Mouse (Mus musculus) v-Abl transformed pro-B cells (cell line): ENCODE data around the gene Syt15.
"Not testable (repeated sequence)": the region's sequence is repeated elsewhere in the genome, so short reads cannot be mapped to it uniquely, and the experiment has no call there.

Source experiments
- in situ Hi-C, 2 experiments: fragments of 400-800 bp; cut with MboI; formaldehyde crosslinking; loops; one replicate each; pipeline ENCODE4 v1.15.1; 2025; ENCODE audit not compliant: unreplicated experiment in 2 of 2

The Syt15 gene

GRCm38 (mm10) chr14:34226566-34226965 lies 7.2 kb downstream of the Syt15 start:
- in situ Hi-C loops = no loop called here

DNA sequence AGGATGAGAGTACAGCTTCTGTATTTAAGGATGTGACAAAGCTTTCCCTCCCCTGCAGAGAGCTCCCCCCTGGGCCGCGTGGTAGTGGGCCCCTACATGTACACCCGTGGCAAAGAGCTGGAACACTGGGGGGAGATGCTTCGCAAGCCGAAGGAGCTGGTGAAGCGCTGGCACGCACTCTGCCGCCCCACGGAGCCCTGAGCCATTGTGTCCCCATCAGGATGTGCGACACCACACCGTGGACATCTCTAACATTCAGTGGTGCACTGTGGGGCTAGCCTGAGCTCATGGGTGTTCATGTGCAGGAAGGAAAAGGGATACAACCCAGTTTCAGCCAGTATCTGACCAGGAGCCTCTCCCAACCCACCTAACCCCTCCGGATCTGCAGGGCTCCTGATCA lies 8.6 kb downstream of the Syt15 start:
- in situ Hi-C loops = no loop called here

- in situ Hi-C loops = no loop called here
These were observed 9.6 kb downstream of the Syt15 start for GRCm38 (mm10) chr14:34228830-34229506.

DNA sequence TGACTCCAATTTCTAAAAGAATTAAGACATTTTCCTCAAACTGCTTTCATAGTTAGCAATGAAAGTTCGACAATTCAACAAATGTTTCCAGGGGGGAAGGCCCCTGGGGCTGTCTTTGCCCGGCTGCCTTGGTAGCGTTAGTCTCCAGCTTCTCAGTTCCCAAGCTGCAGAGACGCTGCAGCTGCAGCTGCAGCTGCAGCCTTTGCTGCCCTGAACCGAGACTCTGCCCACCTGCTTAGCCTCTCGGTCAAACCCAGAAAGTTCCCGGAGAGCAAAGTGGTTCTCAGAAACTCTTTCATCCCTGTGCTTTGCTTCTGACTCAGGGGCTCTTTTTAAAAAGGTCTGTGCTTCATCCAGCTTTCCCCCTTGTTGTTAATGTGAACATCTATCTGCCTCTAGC lies 12.9 kb downstream of the Syt15 start:
- in situ Hi-C loops = no loop called here

DNA sequence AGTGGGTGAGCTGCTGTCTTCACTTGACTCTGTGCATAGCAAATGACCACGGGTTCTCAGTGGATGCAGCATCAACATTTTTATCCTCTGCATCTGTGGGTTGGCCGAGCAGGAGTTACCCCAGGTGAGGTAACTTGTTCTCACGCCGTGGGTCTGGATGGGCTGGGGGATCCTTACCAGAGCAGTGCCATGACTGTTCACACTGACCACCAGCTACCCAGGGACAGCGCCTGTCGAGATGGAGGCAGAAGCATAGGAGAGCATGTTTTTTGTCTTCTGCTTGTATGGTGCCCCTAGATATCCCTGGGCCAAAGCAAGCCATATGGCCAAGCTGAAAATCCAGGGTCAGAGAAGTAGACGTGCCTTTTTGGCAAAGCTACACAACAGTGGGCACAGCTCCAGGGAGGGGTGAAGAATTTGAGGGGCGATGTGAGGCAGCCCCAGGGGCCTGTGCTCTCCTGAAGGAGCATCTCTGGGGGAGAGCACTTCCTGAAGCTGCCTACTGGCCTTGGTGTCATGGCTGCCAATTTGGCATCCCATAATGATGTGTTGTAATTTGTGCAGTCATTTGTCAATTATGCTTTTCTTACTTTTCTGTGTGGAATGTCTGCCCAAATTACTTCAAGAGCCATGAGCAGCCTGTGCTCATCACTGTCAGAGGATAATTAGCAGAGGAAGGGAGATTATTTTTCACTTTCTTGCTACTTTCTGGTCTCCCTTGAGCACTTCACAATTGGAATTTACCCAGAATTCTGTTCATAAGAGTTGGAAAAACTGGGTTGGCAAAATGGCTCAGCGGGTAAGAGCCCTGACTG lies 13.7 kb downstream of the Syt15 start:
- in situ Hi-C loops = no loop called here

DNA sequence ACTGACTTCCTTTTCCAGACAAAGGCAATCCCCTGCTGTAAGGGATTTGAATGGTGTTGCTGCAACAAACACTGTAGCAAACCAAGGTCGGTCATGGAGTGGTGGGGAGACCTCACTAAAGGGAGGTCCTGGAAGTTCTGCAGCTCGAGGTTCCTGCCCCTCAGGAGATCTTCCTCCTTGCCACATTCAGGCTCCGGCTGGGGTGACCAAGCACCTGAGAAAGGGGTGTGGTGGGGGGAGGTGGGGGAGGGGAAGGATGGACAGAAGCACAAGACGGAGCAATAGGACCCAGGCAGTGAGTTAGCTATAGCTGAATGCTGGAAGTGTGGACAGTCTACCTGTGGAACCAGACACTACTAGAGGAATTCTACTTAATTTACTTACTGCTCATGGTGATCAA lies 14.5 kb downstream of the Syt15 start:
- in situ Hi-C loops = no loop called here

DNA sequence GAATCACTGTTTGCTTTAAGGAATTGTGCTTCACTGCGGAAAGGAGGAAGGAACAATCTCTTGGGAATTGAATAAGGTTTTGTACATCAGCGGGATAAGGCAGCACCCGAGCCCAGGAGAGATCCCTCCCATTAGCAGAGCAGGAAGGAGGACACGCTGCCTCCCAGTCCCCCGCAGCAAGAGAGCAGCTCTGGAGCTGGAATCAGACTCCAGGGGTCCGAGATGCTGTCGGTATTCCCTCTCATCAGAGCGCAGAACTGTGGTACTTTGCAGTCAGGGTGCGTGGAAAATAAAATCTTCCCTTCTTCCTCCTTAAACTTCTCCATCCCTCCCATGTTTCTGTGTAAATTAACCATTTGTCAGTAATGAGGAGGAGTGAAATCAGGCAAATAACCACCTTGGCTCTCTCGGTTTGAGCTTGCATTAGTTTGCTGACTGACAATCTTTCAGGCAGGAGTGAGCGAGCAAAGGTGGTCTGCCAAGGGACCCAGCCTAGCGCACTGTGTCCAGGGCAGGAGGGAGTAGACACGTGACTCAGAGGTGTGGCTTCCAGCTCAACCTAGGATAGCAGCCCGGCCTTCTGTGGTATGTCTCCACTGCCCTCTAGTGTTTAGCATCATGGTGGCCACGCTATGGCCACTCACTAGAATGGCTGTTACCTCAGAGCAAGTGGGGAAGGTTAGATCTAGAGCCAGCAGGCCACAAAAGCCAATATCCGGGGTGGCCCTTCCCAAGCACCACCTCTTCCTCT lies 15.4 kb downstream of the Syt15 start:
- in situ Hi-C loops = no loop called here

- in situ Hi-C loops = no loop called here
These were observed 20.9 kb downstream of the Syt15 start for GRCm38 (mm10) chr14:34240263-34240662.

DNA sequence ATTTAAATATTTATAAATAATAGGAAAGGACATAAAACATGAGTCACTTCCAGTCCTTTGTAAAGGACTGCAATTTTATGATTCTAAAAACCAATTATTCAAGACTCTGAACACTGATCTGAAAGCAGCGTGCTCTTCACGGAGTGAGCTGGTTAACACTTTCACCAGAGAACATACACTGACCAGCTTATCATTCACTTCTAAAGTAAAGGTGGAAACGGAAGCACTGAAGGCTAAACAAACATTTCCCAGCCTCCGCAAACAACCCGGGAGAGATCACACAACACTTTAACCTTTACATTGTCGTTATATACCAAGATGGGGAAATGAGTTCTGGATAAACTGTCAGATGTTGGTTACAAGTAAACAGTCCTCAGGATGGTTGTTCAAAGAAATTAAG lies 21.3 kb downstream of the Syt15 start:
- in situ Hi-C loops = no loop called here

DNA sequence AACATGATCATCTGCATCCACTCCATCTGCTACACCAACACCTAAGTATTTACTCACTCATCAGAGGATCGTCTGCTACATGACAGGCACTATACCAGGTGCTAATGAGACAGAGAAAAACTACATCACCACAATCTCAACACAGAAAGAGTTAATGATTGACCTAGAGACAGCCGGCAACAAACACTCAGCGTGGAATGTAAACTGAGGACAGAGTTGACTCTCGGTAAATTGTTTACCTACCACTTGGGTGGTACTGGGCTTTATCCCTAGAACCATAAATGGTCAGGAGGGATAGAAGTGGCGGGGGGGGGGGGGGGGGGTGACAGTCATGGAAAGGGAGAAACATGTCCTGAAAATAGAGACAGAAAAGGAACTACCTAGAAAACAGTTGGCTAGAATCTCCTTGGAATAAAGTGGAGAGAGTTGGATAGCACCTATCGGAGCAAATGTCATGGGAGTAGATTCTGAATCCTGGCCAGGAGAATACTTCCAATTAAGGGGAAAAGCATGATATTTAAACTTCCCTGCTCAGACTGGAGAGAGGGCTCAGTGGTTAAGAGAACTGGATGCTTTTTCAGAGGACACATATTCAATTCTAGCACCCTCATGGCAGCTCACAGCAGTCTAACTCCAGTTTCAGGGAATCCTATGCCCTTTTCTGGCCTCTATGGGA lies 33.2 kb downstream of the Syt15 start:
- in situ Hi-C loops = no loop called here

- in situ Hi-C loops = no loop called here
These were observed 33.9 kb downstream of the Syt15 start for GRCm38 (mm10) chr14:34253261-34253660.

DNA sequence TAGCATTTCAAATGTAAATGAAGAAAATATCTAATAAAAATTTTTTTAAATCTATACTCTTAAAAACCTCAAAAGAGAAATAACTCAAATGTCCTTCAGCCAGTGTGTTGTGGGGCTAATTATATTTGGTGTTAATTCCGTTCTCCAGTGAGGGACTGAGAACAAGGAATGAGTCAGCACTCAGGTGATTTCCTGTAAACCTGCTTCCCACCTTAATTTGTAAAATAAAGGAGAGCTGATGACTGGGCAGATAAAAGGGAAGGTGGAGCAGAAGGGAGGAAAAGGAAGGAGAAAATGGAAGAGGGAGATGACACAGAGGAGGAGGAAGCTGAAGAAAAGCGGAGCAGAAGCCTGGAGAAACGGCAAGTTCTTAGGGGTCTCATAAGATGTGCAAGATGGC lies 39.1 kb downstream of the Syt15 start:
- in situ Hi-C loops = not testable (repeated sequence)

- in situ Hi-C loops = no loop called here
These were observed 48.7 kb downstream of the Syt15 start for GRCm38 (mm10) chr14:34268046-34268445.

GRCm38 (mm10) chr14:34273280-34273679 lies 53.9 kb downstream of the Syt15 start:
- in situ Hi-C loops = loop anchor here (5.0 kb wide), 5 partner anchors 49 to 299 kb away; no protein-coding TSS in a partner anchor

DNA sequence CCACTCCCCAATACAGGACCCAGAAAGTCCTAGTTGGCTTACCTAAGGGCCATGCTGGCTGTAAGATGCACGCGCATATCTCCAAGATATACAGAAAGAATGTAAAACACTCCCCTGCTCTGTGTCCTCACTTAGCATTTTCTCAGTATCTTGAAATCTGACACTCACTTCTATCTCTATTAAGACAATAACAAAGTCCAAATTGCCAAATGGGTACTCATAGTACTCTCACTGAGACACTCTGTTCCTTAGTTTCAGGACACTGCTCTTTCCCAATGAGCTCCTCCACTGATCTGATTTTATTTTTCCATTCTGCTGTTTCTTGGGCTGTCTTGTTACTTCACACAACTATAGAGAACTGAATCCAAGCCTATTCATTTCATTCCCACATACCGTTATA lies 54.7 kb downstream of the Syt15 start:
- in situ Hi-C loops = loop anchor here (5.0 kb wide), 5 partner anchors 48 to 298 kb away; no protein-coding TSS in a partner anchor

DNA sequence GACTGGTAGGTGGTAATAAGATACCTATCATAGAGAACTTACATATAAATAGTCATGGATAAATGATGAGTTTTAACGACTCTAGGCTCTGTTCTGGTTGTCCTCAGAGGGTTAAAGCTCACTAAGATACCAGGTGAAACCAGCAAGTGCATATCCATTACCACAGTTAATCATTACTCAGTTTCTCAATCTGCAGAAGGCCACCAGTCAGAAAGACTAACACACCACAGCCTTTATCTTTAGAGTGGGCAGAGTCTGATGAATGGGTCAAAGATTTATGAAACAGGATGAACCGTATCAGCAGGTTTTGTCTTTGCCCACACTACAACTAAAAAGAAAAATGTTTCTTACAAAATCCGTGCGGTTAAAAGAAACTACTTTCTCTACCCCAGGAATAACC lies 55.8 kb downstream of the Syt15 start:
- in situ Hi-C loops = loop anchor here in 1 of 2 experiments (25.0 kb wide), 1 partner anchor 487 kb away; no protein-coding TSS in a partner anchor

DNA sequence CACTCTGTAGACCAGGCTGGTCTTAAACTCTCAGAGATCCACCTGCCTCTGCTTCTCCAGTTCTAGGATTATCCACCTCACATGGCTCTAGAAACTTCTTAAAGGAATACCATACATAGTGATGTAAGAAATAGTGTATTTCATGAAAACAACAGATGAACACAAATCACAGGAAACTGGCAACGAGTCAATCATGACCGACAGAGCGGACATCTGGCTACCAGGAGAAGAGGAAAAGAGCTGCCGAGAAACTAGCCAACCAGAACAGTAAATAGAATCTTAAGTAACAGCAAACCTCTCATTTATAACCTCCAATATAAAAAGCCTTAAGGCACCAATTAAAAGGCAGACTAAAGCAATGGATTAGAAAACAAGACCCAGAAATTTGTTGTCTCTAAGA lies 60.3 kb downstream of the Syt15 start:
- in situ Hi-C loops = loop anchor here in 1 of 2 experiments (25.0 kb wide), 1 partner anchor 483 kb away; no protein-coding TSS in a partner anchor
